Mouse (Mus musculus) right cerebral cortex, postnatal 4 days (tissue): ENCODE results near the gene Morc2a.
"Not testable (repeated sequence)": the region's sequence is repeated elsewhere in the genome, so short reads cannot be mapped to it uniquely, and the experiment has no call there.

Source experiments
- DNase-seq: peaks from one replicate; pipeline ENCODE4 v3.0.0-alpha.2; 2022

The Morc2a gene

GRCm38 (mm10) chr11:3648964-3649841 lies at the start of gene Morc2a:
Gene Morc2a, plus strand, starts transcription at chr11:3649191.
- peak; percentile 94 for DNase-seq

GRCm38 (mm10) chr11:3601966-3602365 lies 47.0 kb upstream of the Morc2a start:
- not testable (repeated sequence) for DNase-seq

GRCm38 (mm10) chr11:3602687-3603086 lies 46.3 kb upstream of the Morc2a start:
- DNase-seq, result not testable (repeated sequence)

- no peak for DNase-seq
Observed at GRCm38 (mm10) chr11:3606456-3606855, 42.5 kb upstream of the Morc2a start.

GRCm38 (mm10) chr11:3615576-3615975 lies 33.4 kb upstream of the Morc2a start:
- no peak for DNase-seq

GRCm38 (mm10) chr11:3622826-3623225 lies 26.2 kb upstream of the Morc2a start:
- no peak for DNase-seq

- DNase-seq, result no peak
Observed at GRCm38 (mm10) chr11:3624391-3625027, 24.5 kb upstream of the Morc2a start.

- DNase-seq, result peak; percentile 5
Observed at GRCm38 (mm10) chr11:3628999-3629491, 19.9 kb upstream of the Morc2a start.

GRCm38 (mm10) chr11:3633269-3633668 lies 15.7 kb upstream of the Morc2a start:
- peak; percentile 3 for DNase-seq

GRCm38 (mm10) chr11:3647688-3648087 lies 1.3 kb upstream of the Morc2a start:
- no peak for DNase-seq

- no peak for DNase-seq
Observed at GRCm38 (mm10) chr11:3648305-3648963, 557 bp upstream of the Morc2a start.

GRCm38 (mm10) chr11:3650141-3650540 lies 1.1 kb downstream of the Morc2a start:
- DNase-seq, result no peak

GRCm38 (mm10) chr11:3661964-3662363 lies 13.0 kb downstream of the Morc2a start:
- no peak for DNase-seq

GRCm38 (mm10) chr11:3667506-3667905 lies 18.5 kb downstream of the Morc2a start:
- no peak for DNase-seq

GRCm38 (mm10) chr11:3668768-3669167 lies 19.8 kb downstream of the Morc2a start:
- no peak for DNase-seq

GRCm38 (mm10) chr11:3669849-3670248 lies 20.9 kb downstream of the Morc2a start:
- no peak for DNase-seq

- no peak for DNase-seq
Observed at GRCm38 (mm10) chr11:3671000-3671628, 22.1 kb downstream of the Morc2a start.

GRCm38 (mm10) chr11:3674545-3674944 lies 25.6 kb downstream of the Morc2a start:
- DNase-seq, result no peak

- DNase-seq, result no peak
Observed at GRCm38 (mm10) chr11:3676423-3676822, 27.4 kb downstream of the Morc2a start.

- DNase-seq, result no peak
Observed at GRCm38 (mm10) chr11:3677204-3677603, 28.2 kb downstream of the Morc2a start.

- no peak for DNase-seq
Observed at GRCm38 (mm10) chr11:3679771-3680170, 30.8 kb downstream of the Morc2a start.

- no peak for DNase-seq
Observed at GRCm38 (mm10) chr11:3683696-3684095, 34.7 kb downstream of the Morc2a start.

GRCm38 (mm10) chr11:3684232-3684631 lies 35.2 kb downstream of the Morc2a start:
- no peak for DNase-seq
